Mouse (Mus musculus) liver, postnatal 0 days (tissue): ENCODE results near the gene Entpd6. TPM values are rescaled to one million over a fixed set of nuclear protein-coding genes. Genes with fewer than 3 reads are reported as not detected.
A peak's percentile ranks its signal among the peaks of the same experiment; 100 is the strongest.

Experiments
- ATAC-seq: fragments of 200-750 bp; cut with Nextera tagmentation; 2 replicates; pipeline ENCODE4 v1.8.0; 2017; ENCODE audit warnings: mild to moderate bottlenecking, moderate library complexity
- DNase-seq: peaks from one replicate; pipeline ENCODE4 v3.0.0-alpha.2; 2016
- H3K27ac ChIP-seq: fragments of 300-500 bp; sonication (generic); 2 replicates; pipeline ENCODE4 v1.5.1; 2014; ENCODE audit warnings: antibody characterized with exemption, moderate library complexity, mild to moderate bottlenecking, low read depth
- H3K27me3 ChIP-seq: fragments of 300-500 bp; sonication (generic); 2 replicates; pipeline ENCODE4 v1.6.1; 2014; ENCODE audit warnings: low read length, control low read depth, mixed read lengths; ENCODE audit not compliant: insufficient read depth
- H3K36me3 ChIP-seq: fragments of 300-500 bp; sonication (generic); replicated peaks from 2 replicates; pipeline ENCODE4 v1.6.1; 2014; ENCODE audit warnings: mild to moderate bottlenecking, control low read depth, low read length, moderate library complexity, mixed read lengths; ENCODE audit not compliant: insufficient read depth
- H3K4me1 ChIP-seq: fragments of 300-500 bp; sonication (generic); 2 replicates; pipeline ENCODE4 v1.6.1; 2014; ENCODE audit warnings: antibody characterized with exemption, mild to moderate bottlenecking, control low read depth; ENCODE audit not compliant: insufficient read depth
- H3K4me2 ChIP-seq: fragments of 300-500 bp; sonication (generic); 2 replicates; pipeline ENCODE4 v1.6.1; 2014; ENCODE audit warnings: low read depth, mild to moderate bottlenecking, low read length, moderate library complexity, mixed read lengths
- H3K4me3 ChIP-seq: fragments of 300-500 bp; sonication (generic); 2 replicates; pipeline ENCODE4 v1.5.1; 2014; ENCODE audit warnings: low read depth, low read length
- H3K9ac ChIP-seq: fragments of 300-500 bp; sonication (generic); replicated peaks from 2 replicates; pipeline ENCODE4 v1.6.1; 2014; ENCODE audit warnings: mild to moderate bottlenecking, moderate library complexity
- H3K9me3 ChIP-seq: fragments of 300-500 bp; sonication (generic); 2 replicates; pipeline ENCODE4 v1.6.1; 2016; ENCODE audit warnings: mild to moderate bottlenecking, control low read depth, low read length, mixed read lengths
- CTCF ChIP-seq: sonication (generic); IDR thresholded peaks from 2 replicates; pipeline ENCODE4 v1.5.1; 2016; ENCODE audit warnings: antibody characterized with exemption, low read depth
- EP300 ChIP-seq: IDR thresholded peaks from 2 replicates; pipeline ENCODE4 v1.6.1; 2016; ENCODE audit warnings: antibody characterized with exemption, low read depth, mild to moderate bottlenecking
- WGBS: fragments of 180-500 bp; shearing (Covaris S2); extraction: QIAGEN DNeasy Blood & Tissue Kit; methylation state at CpG from one replicate; pipeline ENCODE4 v1.1.7; 2014; ENCODE audit not compliant: insufficient replicate concordance; 5-methylcytosine and 5-hydroxymethylcytosine counted together
- polyA plus RNA-seq: library from polyadenylated mRNA; unstranded; fragments of >200 nt; fragmentation: Nextera tagmentation; extraction: Ambion mirVana; gene quantifications from 2 replicates; pipeline ENCODE4 v1.2.1, GENCODE M21; 2015

The Entpd6 gene
- polyA plus RNA-seq = 9.2 and 9.9 TPM in 2 replicates

DNA sequence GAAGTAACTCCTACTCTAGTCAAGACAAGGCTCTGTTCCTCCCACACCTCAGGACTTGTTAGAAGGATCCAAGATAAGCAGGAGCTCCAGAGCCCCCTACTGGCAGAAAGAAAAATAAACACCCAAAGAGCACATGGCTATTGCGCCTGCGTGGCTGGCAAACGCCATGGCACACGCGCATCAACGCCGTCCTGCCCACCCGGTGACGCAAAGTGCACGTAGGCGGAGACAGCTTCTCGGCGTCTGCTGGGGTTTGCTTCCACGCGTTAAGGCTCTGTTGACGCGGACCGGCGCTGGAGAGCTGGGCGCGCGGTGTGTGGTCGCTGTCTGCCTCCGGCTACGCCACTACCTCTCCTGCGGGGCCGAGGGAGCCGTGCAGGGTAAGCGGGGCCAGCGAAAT is at the start of gene Entpd6:
Gene Entpd6 (plus strand): TSS at position 189 of the 400 bp plus-strand sequence.
- peak; percentile 97 for ATAC-seq
- peak within 1 kb of the TSS; percentile 76 for H3K9ac ChIP-seq
- H3K27ac ChIP-seq = peak within 1 kb of the TSS; percentile 84
- 0% methylated on average over 30 of the region's 30 CpGs for whole genome bisulfite sequencing
- H3K27me3 ChIP-seq = no peaks in the 10 kb centered on the region
- H3K4me1 ChIP-seq = peaks cover 16% of the 10 kb centered on the region
- peak within 1 kb of the TSS; percentile 70 for H3K4me3 ChIP-seq
- no peaks in the 10 kb centered on the region for H3K9me3 ChIP-seq
- H3K4me2 ChIP-seq = peak within 1 kb of the TSS; percentile 100
- TF ChIP-seq CTCF (peak; percentile 89), EP300 (no peak)
- DNase-seq = peak; percentile 93
- H3K36me3 ChIP-seq = peaks cover 8% of the 10 kb centered on the region; the same call in 1 of the 2 replicates

DNA sequence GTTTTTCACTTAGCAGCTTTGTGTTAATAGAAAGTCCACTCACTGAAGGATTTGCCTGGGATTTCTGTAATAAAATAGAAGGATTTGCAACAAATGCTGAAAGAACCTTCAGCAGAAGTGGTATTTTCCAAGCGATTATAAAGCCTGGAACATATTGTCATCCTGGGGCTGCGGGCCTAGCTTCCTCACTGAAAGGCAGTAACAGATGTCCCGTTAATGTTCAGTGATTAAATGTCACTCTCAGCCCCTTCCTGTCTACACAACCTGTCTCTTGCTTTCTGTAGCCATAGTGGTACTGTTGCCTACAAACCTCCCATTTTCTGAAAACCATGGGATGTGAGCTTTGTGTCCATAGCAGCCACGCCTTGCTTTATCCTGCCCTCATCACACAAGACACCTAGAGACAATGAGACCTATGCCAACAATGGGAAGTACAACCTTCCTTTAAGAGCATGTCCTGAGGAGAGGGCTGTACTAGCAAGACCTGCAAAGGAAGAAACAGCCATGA is 36.6 kb upstream of the Entpd6 start:
- DNase-seq = no peak
- TF ChIP-seq CTCF (no peak), EP300 (no peak)

DNA sequence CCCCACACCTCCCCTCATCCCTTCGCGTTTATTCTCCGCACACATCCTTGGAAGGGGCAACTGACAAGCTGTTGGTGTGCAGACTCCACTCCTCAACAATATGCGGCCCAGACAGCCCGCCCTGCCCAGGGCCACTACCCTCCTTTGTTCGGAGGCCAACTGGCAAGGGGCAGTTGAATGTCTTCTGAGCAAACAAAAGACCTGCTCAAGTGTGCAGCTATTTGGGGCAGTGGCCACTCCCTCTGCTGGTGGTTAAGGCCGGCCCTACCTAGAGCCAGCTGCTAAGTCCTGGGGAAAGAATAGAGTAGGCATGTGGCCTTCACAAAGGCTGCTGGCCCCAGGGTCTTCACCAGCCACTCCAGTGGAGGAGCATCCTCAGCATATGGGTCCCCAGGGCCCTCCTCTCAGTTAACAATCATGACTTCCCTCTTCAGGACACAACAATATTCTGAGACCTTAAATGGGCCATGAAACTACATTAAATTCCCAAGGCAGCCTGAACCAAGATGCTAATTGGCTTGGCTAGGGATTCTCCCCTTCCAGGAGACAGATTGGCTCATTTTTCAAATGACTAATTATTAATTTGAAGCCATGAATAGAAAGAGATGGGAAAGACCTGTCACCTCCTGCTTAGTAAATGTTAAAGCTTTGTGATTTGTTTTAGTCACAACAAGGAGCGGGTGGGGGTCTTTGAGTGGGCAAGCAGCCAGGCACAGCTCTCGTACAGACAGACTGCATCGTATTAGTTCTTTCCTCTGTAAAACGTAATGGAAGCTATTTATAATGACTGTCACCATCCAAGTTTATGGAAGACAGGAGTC is 12.9 kb upstream of the Entpd6 start:
- H3K9ac ChIP-seq = no peak overlapping the region
- H3K4me3 ChIP-seq = no peak overlapping the region
- no peak overlapping the region for H3K27ac ChIP-seq
- no peak overlapping the region for H3K4me2 ChIP-seq
- H3K4me1 ChIP-seq = no peaks in the 10 kb centered on the region
- no peaks in the 10 kb centered on the region for H3K9me3 ChIP-seq
- 67% methylated on average over 11 of the region's 11 CpGs for WGBS
- H3K36me3 ChIP-seq = no peaks in the 10 kb centered on the region
- ATAC-seq = no peak
- TF ChIP-seq EP300 (no peak), CTCF (no peak)
- no peaks in the 10 kb centered on the region for H3K27me3 ChIP-seq
- DNase-seq = no peak

More for the DNA sequence above, 36.6 kb upstream of the Entpd6 start:
- Histone ChIP-seq H3K36me3 (no peaks in the 10 kb centered on the region), H3K4me2 (no peak overlapping the region), H3K9ac (no peak overlapping the region), H3K27me3 (no peaks in the 10 kb centered on the region), H3K27ac (no peak overlapping the region), H3K4me3 (no peak overlapping the region), H3K4me1 (no peaks in the 10 kb centered on the region), H3K9me3 (no peaks in the 10 kb centered on the region)
- WGBS = 71% methylated on average over 4 of the region's 4 CpGs
- no peak for ATAC-seq

DNA sequence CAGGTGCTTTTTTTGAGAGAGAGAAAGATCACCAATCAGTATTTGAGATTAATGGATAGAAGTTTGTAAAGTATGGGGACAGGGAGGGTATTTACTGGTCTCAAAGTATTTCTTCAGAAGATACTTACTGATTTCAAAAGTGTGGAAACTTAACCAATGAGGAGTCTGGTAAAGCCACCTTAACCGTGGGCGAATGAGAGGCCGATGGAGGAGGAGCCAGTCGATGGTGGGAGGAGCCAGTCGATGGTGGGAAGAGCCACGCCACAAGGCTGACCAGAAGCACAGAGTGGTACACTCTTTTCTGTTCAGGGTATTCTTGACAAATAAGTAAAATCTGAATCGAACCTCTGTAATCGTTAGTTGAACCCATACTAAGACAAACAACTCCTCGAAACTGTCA is 11.0 kb upstream of the Entpd6 start:
- no peak for ATAC-seq
- TF ChIP-seq EP300 (no peak), CTCF (no peak)
- no peak for DNase-seq
- Histone ChIP-seq H3K27me3 (no peaks in the 10 kb centered on the region), H3K9ac (no peak overlapping the region), H3K27ac (no peak overlapping the region), H3K36me3 (no peaks in the 10 kb centered on the region), H3K9me3 (no peaks in the 10 kb centered on the region), H3K4me1 (no peaks in the 10 kb centered on the region), H3K4me3 (no peak overlapping the region), H3K4me2 (no peak overlapping the region)
- WGBS = 63% methylated on average over 9 of the region's 9 CpGs

DNA sequence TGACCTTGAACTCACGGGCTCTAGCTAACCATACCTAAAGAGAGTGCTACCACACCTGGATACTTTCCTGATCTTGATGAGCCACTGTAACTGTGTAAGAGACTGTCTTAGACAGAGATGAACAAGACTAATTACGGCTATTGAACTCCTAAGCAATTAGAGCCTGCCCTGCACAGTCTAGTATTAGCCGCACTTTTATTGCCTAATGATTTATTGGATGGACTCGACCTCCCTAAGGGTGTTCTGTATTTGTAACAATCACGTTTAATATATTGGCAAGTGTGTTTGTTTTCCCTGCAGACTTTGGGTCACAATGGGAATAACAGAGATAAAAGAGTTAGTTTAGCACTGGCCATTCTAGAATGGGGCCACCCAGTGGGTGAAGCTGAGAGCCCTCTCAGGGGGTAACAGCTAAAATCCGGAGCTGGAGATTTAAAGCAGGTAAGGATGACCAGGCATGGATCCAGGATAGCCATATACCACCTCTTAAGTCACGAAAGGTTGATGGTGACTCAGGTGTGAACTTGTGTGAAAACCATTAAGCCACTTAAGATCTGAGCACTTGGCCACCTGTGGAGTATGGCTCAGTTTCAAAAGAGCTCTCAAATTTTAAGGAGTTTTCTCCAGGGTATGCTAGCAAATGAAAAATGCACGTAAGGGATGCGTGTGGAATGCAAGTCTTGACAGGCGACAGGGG is 8.5 kb upstream of the Entpd6 start:
- no peak overlapping the region for H3K4me3 ChIP-seq
- H3K27ac ChIP-seq = no peak overlapping the region
- H3K9me3 ChIP-seq = no peaks in the 10 kb centered on the region
- no peak overlapping the region for H3K4me2 ChIP-seq
- ATAC-seq = no peak
- H3K9ac ChIP-seq = no peak overlapping the region
- no peaks in the 10 kb centered on the region for H3K36me3 ChIP-seq
- TF ChIP-seq CTCF = no peak
- no peak for TF ChIP-seq EP300
- DNase-seq = no peak
- 63% methylated on average over 10 of the region's 10 CpGs for WGBS
- H3K4me1 ChIP-seq = no peaks in the 10 kb centered on the region
- no peaks in the 10 kb centered on the region for H3K27me3 ChIP-seq

DNA sequence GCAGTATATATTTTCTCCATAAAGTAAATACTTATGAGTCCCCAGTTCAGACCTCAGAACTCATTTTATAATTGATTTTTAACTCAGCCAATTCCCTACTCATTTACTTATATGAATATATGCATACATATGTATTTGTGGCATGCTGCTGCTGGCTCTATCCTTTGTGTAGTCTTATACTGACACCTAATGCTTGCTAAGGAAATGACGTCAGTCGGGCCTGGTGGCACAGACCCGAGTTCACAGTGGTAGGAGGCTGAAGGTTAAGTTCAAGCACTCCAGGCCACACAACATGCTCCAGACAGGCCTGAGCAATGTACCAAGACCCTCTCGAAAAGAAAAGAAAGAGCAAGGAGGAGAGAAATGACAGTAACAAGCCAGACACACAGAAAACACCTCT is 7.4 kb upstream of the Entpd6 start:
- ATAC-seq = no peak
- peak; percentile 29; the same call in 1 of the 2 replicates for TF ChIP-seq CTCF
- no peak for TF ChIP-seq EP300

More for the DNA sequence above, 7.4 kb upstream of the Entpd6 start:
- 45% methylated on average over 4 of the region's 4 CpGs for WGBS
- Histone ChIP-seq H3K36me3 (no peaks in the 10 kb centered on the region), H3K27me3 (no peaks in the 10 kb centered on the region), H3K4me1 (no peaks in the 10 kb centered on the region), H3K4me3 (no peak overlapping the region), H3K9me3 (no peaks in the 10 kb centered on the region), H3K27ac (no peak overlapping the region), H3K9ac (no peak overlapping the region), H3K4me2 (no peak overlapping the region)
- DNase-seq = no peak
